Mouse (Mus musculus) hindbrain, embryonic 15.5 days (tissue): ENCODE measurements around the gene Psen1. TPM values are rescaled to one million over a fixed set of nuclear protein-coding genes. Genes with fewer than 3 reads are reported as not detected.

Source experiments
- polyA plus RNA-seq: library from polyadenylated mRNA; unstranded; fragments of >200 nt; fragmentation: Nextera tagmentation; extraction: Ambion mirVana; gene quantifications from 2 replicates; pipeline ENCODE4 v1.2.1, GENCODE M21; 2015

Psen1 gene
- polyA plus RNA-seq, 1 experiment from 2014 or later, result 71.4 TPM

Other genes starting within 250 kb of the Psen1 start
- gene Dpf3, start 200.4 kb upstream of the Psen1 start, polyA plus RNA-seq, result 22.7 and 23.9 TPM in 2 replicates
- 44.8 and 49.2 TPM in 2 replicates for gene Dcaf4, start 167.7 kb upstream of the Psen1 start, polyA plus RNA-seq
- gene Zfyve1, start 90.9 kb upstream of the Psen1 start, polyA plus RNA-seq, result 24.8 and 27.8 TPM in 2 replicates
- gene Rbm25, start 56.9 kb upstream of the Psen1 start, polyA plus RNA-seq, result 232 and 242 TPM in 2 replicates
- gene Papln, start 75.5 kb downstream of the Psen1 start, polyA plus RNA-seq, result 0.32 and 0.52 TPM in 2 replicates
- gene Numb, start 233.8 kb downstream of the Psen1 start, polyA plus RNA-seq, result 15.3 and 17.4 TPM in 2 replicates